Mouse (Mus musculus) spleen, embryonic (tissue): Measurements from ENCODE around the gene Tmem106c.

ENCODE experiments used
- CTCF ChIA-PET: fragments of 350-600 bp; sonication (Branson Sonifier 250); formaldehyde crosslinking; loops from one replicate; lab custom pipeline; 2022; lab: Charles Lee

The Tmem106c gene

DNA sequence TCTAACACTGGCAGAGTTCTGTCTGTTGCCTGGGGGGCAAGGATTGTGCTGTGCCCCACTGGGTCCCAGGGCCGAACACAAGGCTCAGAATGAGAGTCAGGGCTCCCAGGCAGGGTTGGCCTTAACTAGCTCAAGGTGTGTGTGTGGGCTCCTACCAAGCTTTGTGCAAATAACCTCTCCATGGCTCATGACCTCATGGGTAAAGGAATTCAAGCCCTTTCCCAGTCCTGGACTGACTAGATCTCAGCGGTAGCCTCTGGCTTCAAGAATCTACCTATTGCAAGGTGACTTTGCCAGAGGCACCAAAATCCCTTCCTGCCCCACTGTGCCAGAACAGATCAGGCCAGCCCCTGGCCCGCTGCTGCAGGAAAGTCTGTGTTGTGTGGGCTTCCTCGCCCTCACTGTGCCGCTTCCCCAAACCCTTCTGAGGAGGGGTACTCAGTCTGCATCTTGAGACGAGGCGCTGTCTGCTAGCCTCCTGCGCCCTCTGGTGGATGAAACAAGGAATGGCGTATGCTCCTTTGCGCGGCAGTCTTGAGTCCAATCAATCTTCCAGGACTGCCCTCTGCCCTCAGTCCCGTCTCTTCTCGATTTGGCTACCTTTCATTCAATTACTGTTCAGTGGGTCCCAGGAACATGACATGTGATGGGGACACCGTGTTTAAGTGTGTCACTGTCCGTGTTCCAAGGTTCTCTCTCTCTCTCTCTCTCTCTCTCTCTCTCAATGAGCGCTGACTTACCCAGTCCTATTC lies 11.7 kb upstream of the Tmem106c start:
- CTCF ChIA-PET: no interaction called here

DNA sequence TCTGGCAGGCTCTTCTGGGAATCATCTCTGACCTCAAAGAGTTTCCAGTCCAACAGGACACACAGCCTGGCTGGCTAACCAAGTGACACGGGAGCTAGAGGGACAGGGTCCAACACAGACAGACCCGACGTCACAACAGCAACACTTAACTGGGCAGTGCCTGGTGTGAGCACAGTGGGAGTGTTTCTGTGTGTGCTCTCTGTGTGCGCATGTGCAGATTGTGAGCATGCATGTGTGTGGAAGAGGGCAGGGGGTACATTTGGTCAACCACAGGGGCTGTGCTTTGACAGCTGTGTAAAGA lies 11.2 kb upstream of the Tmem106c start:
- CTCF ChIA-PET: no interaction called here

DNA sequence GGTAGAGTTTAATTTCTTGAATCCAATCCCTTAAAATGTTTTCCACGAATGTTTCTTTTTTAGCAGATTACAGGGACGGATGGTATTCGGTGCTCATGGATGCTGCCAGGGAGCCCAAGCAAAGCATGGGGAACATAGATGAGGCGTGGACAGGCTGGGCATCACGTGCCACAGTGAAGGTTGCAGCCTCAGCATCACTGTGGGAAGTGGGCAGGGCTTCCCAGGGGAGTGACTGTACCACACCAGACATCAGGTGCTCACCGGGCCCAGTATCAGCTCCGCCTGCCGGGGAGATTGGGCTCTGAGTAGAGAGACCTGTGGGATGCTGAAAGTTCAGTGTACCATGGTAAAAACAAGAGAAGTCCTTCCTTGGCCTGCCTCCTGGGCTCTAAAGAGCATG lies 9.3 kb upstream of the Tmem106c start:
- CTCF ChIA-PET: interaction anchor here (0.7 kb wide), 2 partner anchors 51 to 680 kb away, joined by 5 read pairs; no protein-coding TSS in a partner anchor

DNA sequence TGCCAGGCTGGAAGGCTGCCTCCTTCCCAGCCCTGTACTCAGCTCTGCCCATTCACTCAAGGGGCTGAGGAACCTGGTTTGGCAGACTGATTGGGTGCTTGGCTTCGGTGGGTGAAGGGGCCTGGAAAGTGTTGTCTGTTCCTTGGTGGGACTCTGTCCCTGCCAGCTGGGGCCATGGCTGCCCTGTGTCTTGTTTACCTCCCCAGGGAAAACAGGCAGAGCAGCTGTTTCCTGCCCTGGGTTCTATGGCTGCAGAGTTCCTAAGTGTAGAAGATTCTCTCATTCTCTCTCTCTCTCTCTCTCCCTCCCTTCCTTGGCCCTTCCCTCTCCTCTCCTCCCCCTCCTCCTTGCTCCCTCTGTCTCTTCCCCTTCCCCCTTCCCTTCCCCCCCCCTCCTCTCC lies 8.7 kb upstream of the Tmem106c start:
- CTCF ChIA-PET: interaction anchor here (0.6 to 0.7 kb wide), 2 partner anchors 52 to 78 kb away, joined by 5 read pairs; no protein-coding TSS in a partner anchor

DNA sequence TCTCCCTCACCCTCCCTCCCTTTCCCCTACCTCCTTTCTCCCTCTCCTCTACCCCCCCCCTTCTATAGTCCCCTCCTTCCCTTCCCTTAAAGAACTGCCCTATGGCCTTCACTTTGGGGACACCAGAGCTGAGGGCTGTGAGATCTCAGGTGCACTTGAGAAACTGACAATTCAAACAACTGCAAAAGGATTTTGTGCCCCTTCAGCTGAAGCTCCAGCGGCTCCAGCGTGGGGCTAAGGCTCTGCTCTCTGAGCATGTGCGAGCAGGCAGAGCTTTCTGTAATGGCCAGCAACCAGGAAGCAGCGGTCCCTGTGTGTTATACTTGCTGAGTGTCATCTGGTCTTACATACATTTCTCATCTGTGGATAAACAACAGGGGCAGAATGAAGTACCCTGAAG lies 8.3 kb upstream of the Tmem106c start:
- CTCF ChIA-PET: interaction anchor here (0.6 kb wide), 2 partner anchors 78 to 735 kb away, joined by 5 to 6 read pairs; no protein-coding TSS in a partner anchor

DNA sequence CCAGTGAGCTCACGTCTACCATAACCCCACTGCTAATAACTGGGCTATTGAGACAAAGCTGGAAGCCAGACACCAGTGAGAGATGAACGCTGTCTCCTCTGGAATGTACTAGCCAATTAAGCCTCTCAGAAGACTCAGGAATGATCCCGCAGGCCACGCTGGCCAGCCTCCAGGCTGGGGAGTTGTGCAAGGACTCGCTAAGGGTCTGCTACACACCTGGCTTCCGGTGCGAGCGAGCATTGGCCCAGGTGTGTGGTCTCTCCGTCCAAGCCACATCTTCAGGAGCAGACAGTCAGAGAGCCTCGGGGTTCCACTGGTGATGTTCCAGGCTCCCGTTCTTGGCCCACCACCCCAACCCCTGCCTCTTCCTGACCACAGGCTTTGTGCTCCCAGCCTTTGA lies 7.6 kb upstream of the Tmem106c start:
- CTCF ChIA-PET: no interaction called here

DNA sequence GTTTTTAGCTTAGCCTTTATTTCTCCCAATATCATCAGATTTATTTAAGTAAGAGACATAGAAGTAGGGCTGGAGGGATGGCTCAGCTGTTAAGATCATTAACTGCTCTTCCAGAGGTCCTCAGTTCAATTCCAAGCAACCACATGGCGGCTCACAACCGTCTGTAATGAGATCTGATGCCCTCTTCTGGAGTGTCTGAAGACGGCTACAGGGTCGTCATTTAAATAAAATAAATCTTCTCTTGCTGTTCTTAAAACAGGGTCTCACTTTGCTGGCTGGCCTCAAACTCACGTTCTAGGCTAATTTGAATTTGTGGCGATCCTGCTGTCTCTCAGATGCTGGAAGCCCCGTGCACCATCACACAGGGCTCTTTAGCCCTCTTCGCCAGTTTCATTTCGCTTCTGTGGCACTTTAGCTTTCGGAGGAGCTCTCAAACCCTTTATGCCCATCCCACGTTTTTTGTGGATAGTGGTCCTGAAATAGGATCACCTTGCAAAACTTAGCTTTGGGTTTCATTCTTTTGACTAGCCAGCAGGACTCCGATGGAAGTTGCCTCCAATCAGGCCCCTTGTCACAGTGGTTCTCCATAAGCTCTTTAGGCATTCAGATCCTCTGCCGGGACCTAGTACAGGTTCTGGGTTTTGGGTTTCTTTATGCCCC lies 541 bp upstream of the Tmem106c start:
- CTCF ChIA-PET: interaction anchor here (0.6 to 0.7 kb wide), 3 partner anchors 141 to 1706 kb away, joined by 3 to 11 read pairs (median 4); no protein-coding TSS in a partner anchor

DNA sequence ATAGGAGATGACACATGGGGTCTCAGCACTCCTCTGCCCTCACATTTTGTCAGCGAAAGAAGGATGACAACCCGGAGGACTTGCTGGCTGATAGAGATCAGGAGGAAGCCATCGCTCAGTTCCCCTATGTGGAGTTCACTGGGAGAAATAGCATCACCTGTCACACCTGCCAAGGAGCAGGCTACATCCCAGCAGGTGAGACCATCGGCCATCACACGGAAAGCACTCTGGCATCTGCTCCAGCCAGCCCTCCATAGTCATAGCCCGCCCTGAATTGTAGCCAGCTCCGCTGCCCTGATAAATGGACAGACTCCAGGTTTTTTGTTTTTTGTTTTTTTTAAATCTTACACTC lies 812 bp downstream of the Tmem106c start:
- CTCF ChIA-PET: no interaction called here

DNA sequence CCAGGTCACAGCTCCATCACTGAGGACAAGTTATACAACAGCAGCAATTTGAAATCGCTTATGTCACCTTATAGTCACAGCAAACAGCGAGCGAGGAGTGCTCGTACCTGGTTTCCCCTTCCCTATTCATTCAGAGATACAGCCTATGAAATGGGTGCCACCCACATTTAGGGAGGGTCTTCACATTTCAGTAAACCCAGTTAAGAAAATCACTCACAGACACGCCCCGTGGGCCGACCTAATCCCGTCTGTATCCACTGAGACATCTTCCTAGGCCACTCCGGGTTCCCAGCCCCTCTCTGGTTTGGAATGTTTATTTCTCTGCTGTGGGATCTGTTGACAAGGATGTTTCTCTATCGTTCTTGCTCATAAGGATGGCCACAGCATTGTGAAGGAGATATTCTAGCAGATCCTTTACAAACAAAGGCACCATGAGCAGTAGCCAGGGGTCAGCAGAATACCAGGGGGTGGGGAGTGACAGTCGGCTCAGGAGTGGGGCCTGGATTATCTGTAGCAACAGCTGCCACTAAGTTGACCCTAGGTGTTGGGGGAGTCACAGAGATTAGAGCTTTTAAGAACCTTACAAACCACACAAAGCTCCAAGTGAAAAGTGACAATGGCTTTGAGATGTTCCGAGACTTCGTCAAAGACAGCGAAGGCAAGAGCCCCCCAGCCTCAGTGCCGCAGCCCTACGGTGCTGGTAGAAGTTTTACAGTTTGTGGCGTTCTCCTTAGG lies 1.5 kb downstream of the Tmem106c start:
- CTCF ChIA-PET: no interaction called here

DNA sequence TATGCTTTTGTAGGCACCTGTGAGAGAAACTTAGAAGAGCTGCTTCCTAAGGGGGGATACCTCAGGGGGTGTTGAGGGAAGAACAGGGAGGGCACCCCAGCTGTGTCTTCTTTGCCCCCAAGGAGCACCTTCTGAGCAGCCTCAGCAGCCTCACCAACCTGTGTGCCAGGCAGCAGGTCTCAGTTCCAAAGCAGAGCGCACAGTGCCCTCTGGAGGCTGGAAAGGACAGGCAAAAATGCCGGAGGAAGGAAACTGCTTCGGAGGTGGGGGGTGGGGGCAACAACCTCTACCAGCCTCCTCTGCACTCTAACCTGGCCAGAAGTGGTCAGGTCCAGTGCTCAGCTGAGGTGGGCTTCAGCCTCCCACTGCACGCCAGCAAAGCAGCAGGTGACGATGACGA lies 6.3 kb downstream of the Tmem106c start:
- CTCF ChIA-PET: interaction anchor here (0.6 kb wide), 1 partner anchor 738 kb away, joined by 11 read pairs; the partner anchor contains the start of gene Ccdc65

DNA sequence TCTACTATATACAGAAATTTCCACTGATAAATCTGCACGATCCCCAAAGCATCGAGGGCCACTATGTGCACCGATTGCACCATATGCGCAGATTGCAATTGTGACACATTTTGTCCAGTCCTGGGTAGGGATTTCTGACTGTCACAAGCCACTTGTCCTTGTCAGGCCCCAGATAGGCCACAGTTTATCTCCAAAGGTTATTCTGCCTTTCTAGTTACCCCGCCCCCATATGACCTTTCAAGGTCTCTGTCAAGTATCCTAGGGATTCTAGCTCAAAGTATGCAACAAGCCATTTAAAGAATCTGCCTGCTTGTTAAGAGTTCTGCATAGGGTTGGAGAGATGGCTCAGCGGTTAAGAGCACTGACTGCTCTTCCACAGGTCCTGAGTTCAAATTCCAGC lies 8.6 kb downstream of the Tmem106c start:
- CTCF ChIA-PET: no interaction called here

DNA sequence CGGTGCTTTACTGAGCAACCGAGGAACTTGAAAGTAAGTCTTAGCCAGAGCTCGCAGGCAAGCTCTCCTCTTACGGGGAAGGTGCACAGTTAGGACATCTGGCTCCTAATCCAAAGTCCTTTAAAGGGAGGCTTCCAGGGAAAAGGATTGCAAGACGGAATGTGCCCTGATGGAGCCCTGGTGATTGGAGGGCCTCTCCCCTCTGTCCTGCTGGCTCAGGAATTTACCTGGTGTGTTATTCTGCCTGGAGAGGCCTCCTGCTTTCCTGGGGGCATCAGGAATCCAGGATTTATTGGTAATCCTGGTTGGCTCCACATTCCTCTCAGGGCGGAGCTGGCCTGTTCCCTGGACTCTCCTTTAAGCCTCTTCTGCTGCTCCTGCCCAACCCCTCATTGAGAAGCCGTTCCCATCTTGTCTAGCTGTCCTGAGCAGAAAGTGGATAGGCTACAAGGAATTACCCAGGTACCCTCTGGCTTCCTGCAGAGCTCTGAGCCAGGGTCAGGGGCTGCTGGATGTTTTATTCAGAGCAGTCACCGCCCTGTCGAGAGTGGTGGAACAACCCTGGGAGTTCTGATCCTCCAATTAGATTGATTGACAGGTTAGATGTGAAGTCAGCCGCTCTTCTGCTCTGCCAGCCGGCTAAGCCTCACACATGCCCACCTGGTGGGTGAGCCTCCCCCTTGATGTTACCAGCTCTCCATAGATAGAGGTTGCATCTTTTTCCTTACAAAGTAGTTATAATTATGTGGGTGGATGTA lies 9.4 kb downstream of the Tmem106c start:
- CTCF ChIA-PET: no interaction called here

DNA sequence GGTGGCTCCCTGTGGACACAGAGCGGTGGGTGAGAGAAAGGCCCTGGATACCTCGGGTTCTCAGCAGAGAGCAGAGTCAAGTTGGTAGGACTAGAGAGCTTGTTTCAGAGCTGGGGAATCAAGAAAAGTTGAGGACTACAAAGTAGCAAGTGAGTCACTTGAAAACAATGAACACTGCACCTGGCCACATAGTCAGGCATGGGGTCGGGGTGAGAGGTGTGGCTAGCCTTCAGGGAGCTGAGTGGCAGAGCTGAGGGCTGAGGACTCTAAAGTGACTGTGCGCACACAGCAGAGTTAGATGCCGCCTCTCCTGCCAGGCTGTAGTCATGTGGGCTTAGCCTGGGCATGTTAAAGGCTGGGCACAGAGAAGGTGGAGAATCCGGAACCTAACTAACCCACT lies 17.6 kb downstream of the Tmem106c start:
- CTCF ChIA-PET: no interaction called here

DNA sequence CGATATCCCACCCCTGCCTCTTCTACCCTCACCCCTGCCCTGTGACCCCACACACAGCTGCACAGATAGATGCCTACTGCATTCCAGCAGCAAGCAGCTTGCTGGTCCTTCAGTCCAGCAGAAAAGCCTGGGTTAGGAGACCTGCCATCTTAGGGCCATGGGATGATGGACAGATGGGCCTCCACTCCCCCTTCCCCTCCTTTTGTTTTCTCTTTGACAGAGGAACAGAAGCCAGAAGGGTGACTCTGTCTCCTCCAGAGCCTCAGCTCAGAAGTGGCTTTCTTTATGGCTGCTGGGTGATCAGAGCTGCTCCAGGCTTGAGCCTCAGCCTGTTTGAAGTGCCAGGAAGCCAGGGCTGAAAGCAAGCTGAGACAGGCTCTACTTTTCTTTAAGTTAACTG lies 25.5 kb downstream of the Tmem106c start:
- CTCF ChIA-PET: no interaction called here

DNA sequence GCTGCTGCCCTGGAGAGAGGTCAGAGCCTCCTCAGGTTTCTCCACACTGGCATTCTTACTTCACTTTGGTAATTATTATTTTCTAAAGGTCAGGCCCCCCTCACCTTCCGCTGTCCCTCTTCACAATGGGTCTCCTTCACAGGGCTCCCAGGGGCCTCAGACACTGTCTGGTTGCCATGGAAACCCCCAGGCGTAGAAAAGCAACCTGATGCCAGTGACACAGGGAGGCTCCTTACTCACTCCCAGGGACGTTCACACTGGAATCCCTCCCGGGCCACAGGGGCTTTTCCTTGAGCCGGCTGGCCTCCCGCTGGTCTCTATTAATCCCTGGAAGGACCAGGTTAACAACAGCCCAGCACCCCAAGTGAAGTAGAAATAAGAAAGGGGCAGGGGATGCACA lies 26.1 kb downstream of the Tmem106c start:
- CTCF ChIA-PET: no interaction called here

DNA sequence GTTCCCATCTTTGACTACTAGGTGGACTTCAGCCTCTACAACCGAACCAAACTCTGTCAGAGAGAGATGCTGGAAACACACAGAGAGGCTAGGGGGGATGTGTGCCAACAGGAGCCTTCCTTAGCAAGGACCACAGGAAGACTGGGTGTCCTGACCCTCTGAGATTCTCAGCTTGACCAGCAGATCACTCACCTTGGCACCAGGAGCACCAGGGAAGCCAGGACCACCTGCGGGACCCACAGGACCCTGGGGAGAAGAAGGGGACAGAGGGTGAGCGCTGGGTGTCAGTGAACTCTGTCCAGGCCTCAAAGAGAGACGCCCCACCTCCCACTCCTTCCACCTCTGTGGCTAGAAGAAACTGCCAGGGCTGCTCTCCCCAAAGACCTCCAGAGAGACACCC lies 26.7 kb downstream of the Tmem106c start:
- CTCF ChIA-PET: no interaction called here

DNA sequence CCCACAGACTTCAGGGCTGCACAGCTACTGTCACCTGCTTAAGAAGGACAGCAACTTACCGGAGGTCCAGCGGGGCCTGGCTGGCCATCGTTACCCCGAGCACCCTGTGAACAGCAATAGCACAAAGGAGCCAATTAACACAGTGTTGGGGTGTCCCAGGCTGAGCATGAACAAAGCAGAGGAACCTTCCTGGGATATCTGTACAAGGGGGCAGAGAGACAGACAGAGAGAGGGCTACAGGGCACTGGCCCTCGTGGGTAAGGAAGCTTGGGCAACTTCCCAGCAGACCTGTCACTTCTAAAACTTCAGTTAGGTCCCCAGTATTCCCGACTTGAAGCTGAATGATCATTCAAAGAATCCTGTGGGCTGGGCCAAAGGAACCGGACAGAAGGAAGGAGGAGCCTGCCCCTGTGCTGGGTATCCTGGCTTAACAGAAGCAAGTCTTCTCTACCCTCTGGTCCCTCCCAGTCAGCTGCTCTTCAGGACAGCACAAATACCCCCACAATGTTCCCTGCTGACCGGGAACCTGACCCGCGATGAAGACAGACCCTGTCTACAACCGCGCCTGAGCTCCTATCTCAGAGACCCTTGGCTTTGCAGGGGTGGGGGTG lies 27.4 kb downstream of the Tmem106c start:
- CTCF ChIA-PET: no interaction called here

DNA sequence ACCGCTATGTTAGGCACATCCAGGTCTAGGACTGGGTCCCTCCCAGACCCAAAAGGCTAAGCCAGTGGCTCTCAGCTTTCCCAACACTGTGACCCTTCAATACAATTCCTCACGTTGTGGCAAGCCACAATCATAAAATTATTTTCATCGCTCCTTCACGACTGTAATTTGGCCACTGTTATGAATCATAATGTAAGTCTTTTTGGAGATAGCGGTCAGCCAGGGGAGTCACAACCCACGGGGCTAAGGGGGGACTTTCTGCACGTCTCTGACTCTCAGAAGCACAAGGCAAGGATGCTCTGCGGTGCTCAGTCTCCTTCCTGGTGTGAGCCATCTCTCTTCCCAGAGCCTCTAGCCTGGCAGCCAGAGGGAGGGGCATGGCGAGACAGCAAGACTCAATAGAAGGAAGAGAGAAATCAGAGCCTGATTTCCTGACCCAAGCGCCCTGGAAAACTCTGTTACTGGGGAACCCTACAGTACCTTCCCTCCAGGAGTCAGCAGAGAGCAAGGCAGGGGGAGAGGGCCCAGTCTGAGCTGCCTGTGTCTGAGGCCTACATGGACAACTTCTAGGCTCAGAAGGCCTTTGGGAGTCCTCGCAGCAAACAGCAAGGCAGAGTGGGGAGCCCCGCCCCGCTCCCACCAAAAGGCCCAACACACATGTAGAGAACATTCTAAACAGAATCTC lies 28.2 kb downstream of the Tmem106c start:
- CTCF ChIA-PET: no interaction called here

DNA sequence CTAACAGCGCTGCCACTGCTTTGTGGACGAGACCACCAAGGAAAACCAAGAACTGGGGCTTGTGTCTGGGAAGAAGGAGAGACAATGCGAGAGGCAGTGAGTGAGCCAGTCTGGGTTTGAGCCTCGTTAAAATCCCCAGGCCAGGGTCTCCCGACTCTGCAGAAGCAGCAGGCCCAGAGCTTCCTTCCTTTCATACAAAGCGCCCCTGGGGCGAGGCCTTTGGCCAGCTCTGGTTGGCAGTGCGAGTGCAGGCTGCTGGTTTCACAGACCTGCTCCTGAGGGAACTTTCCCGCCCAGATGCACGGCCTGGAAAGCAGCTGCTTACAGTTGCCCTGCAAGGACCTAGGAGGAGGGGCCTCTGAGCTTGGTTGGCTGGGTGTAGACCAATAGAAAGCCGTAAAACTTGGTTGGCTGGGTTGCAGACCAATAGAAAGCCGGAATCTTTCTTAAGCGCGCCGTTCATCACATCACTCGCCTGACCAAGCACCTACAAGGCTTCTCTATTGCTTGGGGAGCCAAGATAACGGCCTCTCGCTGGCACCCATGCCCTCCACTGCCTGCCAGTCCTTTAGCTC lies 28.8 kb downstream of the Tmem106c start:
- CTCF ChIA-PET: no interaction called here

DNA sequence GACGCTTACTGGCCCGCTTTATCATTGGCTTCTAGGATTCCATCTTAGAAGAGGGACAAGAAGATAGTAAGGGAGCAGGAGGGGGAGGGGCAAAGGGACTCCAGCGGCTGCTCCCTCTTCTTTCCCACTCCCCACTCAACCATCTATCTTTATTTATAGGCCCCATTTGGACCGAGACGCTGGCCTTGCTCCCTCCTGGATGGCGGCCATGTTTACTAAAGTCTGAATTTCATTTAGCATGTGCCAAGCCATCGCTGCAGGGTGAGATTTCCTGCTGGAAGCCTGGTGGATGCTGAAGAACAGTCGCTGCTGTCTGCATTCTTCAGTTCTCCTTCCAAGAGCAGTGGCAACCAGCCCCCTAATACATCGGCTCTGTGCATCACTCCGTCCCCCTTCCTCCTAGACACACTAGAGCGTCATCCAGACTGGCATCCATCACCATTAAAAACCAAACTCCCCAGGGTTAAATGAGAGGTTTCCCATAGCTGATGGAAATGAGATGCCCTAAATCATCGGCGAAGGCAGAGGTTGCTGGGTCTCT lies 32.8 kb downstream of the Tmem106c start:
- CTCF ChIA-PET: no interaction called here
